Mouse (Mus musculus) stomach, embryonic 15.5 days (tissue): ENCODE measurements at regions not wholly inside any gene's neighbourhood (a gene's known extent, or its start where the extent isn't known, plus 50 kb on each side); places are given as distances from the start of the nearest gene placed in this dataset.

Experiments
- ATAC-seq: fragments of 200-750 bp; cut with Nextera tagmentation; 2 replicates; pipeline ENCODE4 v1.8.0; 2017; ENCODE audit warnings: low read depth, moderate number of reproducible peaks, moderate TSS enrichment; ENCODE audit not compliant: insufficient read depth, low FRiP score
- H3K27ac ChIP-seq: fragments of 300-500 bp; sonication (generic); 2 replicates; pipeline ENCODE4 v1.5.1; 2015; ENCODE audit warnings: mild to moderate bottlenecking, inconsistent platforms
- H3K27me3 ChIP-seq: fragments of 300-500 bp; sonication (generic); replicated peaks from 2 replicates; pipeline ENCODE4 v1.6.1; 2015; ENCODE audit warnings: inconsistent platforms
- H3K36me3 ChIP-seq: fragments of 300-500 bp; sonication (generic); 2 replicates; pipeline ENCODE4 v1.6.1; 2015; ENCODE audit warnings: inconsistent platforms
- H3K4me1 ChIP-seq: fragments of 300-500 bp; sonication (generic); 2 replicates; pipeline ENCODE4 v1.6.1; 2015; ENCODE audit warnings: inconsistent platforms
- H3K4me2 ChIP-seq: fragments of 300-500 bp; sonication (generic); 2 replicates; pipeline ENCODE4 v1.6.1; 2015; ENCODE audit warnings: mild to moderate bottlenecking, inconsistent platforms
- H3K4me3 ChIP-seq: fragments of 300-500 bp; sonication (generic); replicated peaks from 2 replicates; pipeline ENCODE4 v1.5.1; 2015; ENCODE audit warnings: inconsistent platforms
- H3K9ac ChIP-seq: fragments of 300-500 bp; sonication (generic); 2 replicates; pipeline ENCODE4 v1.6.1; 2015; ENCODE audit warnings: inconsistent platforms
- H3K9me3 ChIP-seq: fragments of 300-500 bp; sonication (generic); 2 replicates; pipeline ENCODE4 v1.6.1; 2016; ENCODE audit warnings: inconsistent platforms
- WGBS: fragments of 180-500 bp; shearing (Covaris S2); methylation state at CpG from one replicate; pipeline ENCODE4 v1.1.7; 2015; 5-methylcytosine and 5-hydroxymethylcytosine counted together

DNA sequence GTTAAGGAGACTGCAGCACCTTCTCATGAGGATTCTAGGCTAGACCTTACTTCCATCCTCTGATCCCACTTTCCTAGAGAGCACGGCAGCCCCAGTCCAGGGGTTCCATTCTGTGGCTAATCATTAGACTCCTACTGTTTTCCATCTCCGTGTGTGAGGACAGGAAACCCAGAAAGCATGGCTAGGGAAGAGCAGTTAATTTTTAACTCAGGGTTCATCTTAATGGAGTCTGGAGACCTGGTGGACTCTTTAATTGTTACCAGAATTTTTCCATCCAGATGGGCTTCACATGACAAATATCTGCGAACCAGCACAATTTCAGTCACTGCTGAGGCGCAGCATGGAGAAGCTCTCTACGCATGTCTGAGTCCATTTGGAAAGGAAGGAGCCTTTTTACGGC lies 222.8 kb upstream of the Prdm1 start:
- Histone ChIP-seq H3K4me3 (no peak overlapping the region), H3K4me1 (no peaks in the 10 kb centered on the region), H3K27ac (no peak overlapping the region), H3K27me3 (no peaks in the 10 kb centered on the region), H3K9ac (no peak overlapping the region), H3K4me2 (no peak overlapping the region), H3K36me3 (no peaks in the 10 kb centered on the region), H3K9me3 (no peaks in the 10 kb centered on the region)
- no peak for ATAC-seq
- WGBS, result 87% methylated on average over 6 of the region's 6 CpGs

DNA sequence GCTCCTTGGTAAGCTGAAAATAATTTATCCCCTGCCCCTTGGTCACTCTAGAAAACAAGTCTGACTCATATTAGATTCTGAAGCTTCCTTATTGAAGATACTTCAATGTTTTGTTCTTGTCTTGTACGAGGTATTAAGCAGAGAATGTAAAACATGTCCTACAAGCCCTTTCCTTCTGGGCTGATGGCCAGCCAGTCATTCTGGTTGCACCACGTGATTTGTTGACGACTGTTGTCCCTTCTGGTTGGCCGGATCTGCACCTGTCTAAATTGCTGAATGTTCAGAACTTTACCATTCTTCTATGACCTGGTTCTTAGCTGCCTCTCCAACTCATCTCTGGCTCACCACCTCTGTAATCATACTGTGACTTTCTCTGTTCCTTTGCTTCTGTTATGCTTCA lies 220.9 kb upstream of the Prdm1 start:
- 63% methylated on average over 4 of the region's 4 CpGs for WGBS
- ATAC-seq, result no peak

DNA sequence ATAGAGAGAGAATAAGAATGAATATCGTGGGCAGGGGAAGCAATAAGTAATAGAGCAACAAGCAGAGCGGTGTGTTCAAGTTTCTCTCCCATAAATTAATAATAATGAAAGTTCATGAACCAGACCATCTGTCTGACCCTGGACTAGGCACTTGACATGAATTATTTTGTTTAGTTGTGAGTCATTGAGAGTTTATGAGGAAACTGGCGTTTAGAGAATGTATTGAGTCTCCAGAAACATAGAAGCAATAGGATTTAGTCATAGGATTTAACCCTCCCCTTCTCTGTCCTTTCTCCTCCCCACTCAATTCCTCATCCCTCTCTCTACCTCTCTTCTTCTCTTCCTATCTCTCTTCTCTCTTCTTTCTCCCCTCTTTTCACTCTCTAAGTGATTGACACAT lies 219.1 kb upstream of the Prdm1 start:
- no peaks in the 10 kb centered on the region for H3K27me3 ChIP-seq

More for the DNA sequence above, 220.9 kb upstream of the Prdm1 start:
- Histone ChIP-seq H3K36me3 (no peaks in the 10 kb centered on the region), H3K9ac (no peak overlapping the region), H3K4me3 (no peak overlapping the region), H3K4me1 (no peaks in the 10 kb centered on the region), H3K27ac (no peak overlapping the region), H3K27me3 (no peaks in the 10 kb centered on the region), H3K4me2 (no peak overlapping the region), H3K9me3 (no peaks in the 10 kb centered on the region)

DNA sequence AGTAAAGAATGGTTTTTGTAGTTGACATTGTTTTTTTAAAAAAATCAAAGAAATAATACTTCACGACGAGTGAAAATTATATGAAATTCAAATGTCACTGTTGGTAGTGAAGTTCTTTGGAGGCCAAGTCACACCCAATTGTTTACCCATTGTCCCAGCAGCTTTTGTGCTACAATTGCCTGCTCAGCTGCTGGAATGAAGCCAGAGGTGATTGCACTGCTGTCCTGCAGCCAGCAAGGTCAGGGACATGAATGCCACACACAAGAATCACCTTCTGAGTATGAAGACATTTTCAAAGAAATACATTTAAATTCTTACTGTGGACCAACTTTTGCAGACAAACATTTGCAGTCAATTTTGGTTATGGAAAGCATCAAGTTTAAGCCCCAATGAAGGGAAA lies 215.9 kb upstream of the Prdm1 start:
- ATAC-seq, result no peak
- H3K4me2 ChIP-seq, result no peak overlapping the region
- no peaks in the 10 kb centered on the region for H3K4me1 ChIP-seq
- H3K36me3 ChIP-seq, result no peaks in the 10 kb centered on the region
- no peaks in the 10 kb centered on the region for H3K27me3 ChIP-seq
- no peak overlapping the region for H3K27ac ChIP-seq
- no peaks in the 10 kb centered on the region for H3K9me3 ChIP-seq
- no peak overlapping the region for H3K9ac ChIP-seq
- 76% methylated on average over 2 of the region's 2 CpGs for WGBS
- H3K4me3 ChIP-seq, result no peak overlapping the region

More for the DNA sequence above, 219.1 kb upstream of the Prdm1 start:
- H3K4me2 ChIP-seq, result no peak overlapping the region
- H3K9ac ChIP-seq, result no peak overlapping the region
- H3K9me3 ChIP-seq, result no peaks in the 10 kb centered on the region
- 52% methylated on average over 3 of the region's 3 CpGs for WGBS
- no peak overlapping the region for H3K27ac ChIP-seq
- no peaks in the 10 kb centered on the region for H3K36me3 ChIP-seq
- no peaks in the 10 kb centered on the region for H3K4me1 ChIP-seq
- no peak for ATAC-seq
- H3K4me3 ChIP-seq, result no peak overlapping the region

DNA sequence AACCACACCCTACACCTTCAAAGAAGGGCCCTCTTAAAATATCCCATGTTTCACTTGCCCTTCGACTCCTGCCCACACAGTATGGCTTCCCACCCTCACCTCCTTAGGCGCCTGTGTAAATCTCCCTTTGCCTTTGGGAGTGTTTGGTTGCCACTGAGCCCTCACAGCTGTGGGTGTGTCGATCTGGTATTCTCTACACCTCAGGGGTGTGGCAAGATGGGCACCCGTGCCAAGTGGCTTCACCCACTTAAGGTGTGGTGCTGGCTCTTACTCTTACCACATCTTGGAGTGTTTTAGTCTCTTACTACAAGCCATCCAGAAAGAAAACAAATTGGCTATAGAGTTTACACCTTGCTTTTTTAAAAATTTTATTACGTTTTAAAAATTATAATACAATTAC lies 205.3 kb upstream of the Prdm1 start:
- Histone ChIP-seq H3K9me3 (no peaks in the 10 kb centered on the region), H3K4me3 (no peak overlapping the region), H3K27me3 (no peaks in the 10 kb centered on the region), H3K9ac (no peak overlapping the region), H3K4me2 (no peak overlapping the region), H3K4me1 (no peaks in the 10 kb centered on the region), H3K27ac (no peak overlapping the region), H3K36me3 (no peaks in the 10 kb centered on the region)
- WGBS, result 81% methylated on average over 5 of the region's 5 CpGs
- ATAC-seq, result no peak

DNA sequence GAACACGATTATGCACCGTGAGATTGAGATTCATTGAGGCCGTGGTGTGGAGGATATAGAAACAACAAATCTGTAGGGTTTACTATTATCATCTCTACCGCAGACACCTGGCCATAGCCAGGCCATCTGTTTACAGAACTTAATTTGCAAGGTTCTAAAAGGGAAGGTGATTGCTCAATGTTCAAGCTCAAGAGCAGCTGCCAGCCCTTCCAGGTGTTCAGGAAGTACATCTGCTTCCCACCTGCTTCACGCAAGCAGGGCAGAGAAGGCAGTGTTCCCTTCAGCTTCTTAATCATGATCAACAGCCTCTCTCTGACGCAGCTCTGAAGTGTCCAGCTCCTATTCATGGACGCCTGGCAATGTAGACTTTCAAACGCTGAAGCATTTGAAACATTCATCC lies 202.4 kb upstream of the Prdm1 start:
- Histone ChIP-seq H3K9ac (no peak overlapping the region), H3K4me3 (no peak overlapping the region), H3K36me3 (no peaks in the 10 kb centered on the region), H3K27ac (no peak overlapping the region), H3K27me3 (no peaks in the 10 kb centered on the region), H3K9me3 (no peaks in the 10 kb centered on the region), H3K4me1 (no peaks in the 10 kb centered on the region), H3K4me2 (no peak overlapping the region)
- 67% methylated on average over 8 of the region's 8 CpGs for WGBS
- ATAC-seq, result no peak

DNA sequence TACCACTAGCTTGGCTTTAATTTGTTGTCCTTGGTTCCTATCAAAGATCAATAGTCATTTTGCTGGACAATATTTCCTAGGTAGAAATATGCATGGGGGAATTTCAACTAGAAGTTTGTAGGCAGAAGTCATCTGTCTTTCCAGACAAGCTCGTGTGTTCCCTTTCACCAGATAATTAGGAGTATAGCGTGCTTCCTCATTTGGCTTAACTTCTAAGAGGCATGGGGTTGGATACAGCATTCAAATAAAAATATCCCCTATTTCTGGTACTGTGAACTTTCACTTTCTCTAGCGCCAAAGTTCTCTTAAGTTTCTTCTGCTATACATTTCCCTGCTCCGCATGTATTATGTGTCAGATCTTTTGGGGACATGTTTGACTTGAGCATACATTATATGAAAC lies 200.7 kb upstream of the Prdm1 start:
- Histone ChIP-seq H3K4me3 (no peak overlapping the region), H3K27me3 (no peaks in the 10 kb centered on the region), H3K4me1 (no peaks in the 10 kb centered on the region), H3K9ac (no peak overlapping the region), H3K27ac (no peak overlapping the region), H3K4me2 (no peak overlapping the region), H3K9me3 (no peaks in the 10 kb centered on the region), H3K36me3 (no peaks in the 10 kb centered on the region)
- no peak for ATAC-seq
- WGBS, result 86% methylated on average over 4 of the region's 4 CpGs

DNA sequence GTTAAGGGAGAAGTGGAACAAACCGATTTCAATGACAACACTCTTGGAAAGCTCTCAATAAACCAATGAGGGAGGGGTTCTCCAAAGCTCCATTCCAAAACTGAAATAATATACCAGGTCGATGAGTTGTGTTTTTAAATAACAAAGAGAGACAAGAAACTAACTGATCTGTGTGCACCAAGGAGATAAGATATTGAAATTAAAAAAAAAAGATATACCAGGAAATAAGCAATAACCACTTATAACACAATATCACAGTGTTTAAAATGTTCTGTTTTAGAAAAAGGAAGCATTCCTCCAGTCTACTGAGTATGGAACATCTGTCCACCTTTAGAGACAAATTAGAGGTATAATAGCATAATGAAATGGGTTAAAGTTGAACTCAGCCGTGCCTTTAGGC lies 196.3 kb upstream of the Prdm1 start:
- no peak overlapping the region for H3K9ac ChIP-seq
- no peaks in the 10 kb centered on the region for H3K9me3 ChIP-seq
- H3K4me3 ChIP-seq, result no peak overlapping the region
- no peaks in the 10 kb centered on the region for H3K27me3 ChIP-seq
- H3K36me3 ChIP-seq, result no peaks in the 10 kb centered on the region
- no peaks in the 10 kb centered on the region for H3K4me1 ChIP-seq
- no peak overlapping the region for H3K4me2 ChIP-seq
- H3K27ac ChIP-seq, result no peak overlapping the region
- no peak for ATAC-seq
- WGBS, result 61% methylated on average over 3 of the region's 3 CpGs

DNA sequence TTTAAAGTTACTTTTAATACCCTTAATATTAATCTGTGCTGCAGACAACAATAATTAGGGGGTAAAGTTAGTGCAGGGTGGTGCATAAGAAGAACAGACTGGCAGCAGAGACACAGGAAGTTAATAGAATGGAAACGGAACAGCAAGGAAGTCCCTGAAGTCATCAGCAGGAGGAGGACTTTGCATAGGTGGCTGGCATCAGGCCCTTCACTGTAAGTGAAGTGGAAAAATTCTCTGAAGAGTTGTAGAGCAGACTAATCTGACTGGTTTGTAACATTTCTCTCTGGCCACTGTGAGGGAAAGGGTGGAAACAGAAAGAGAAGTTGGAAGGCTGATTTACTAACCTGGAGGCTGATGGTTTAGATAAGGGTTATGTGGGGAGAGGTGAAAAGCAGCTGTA lies 195.5 kb upstream of the Prdm1 start:
- Histone ChIP-seq H3K9ac (no peak overlapping the region), H3K36me3 (no peaks in the 10 kb centered on the region), H3K27ac (no peak overlapping the region), H3K4me2 (no peak overlapping the region), H3K9me3 (no peaks in the 10 kb centered on the region), H3K4me1 (no peaks in the 10 kb centered on the region), H3K4me3 (no peak overlapping the region), H3K27me3 (no peaks in the 10 kb centered on the region)
- ATAC-seq, result no peak
- 48% methylated on average over 1 of the region's 1 CpGs for WGBS

DNA sequence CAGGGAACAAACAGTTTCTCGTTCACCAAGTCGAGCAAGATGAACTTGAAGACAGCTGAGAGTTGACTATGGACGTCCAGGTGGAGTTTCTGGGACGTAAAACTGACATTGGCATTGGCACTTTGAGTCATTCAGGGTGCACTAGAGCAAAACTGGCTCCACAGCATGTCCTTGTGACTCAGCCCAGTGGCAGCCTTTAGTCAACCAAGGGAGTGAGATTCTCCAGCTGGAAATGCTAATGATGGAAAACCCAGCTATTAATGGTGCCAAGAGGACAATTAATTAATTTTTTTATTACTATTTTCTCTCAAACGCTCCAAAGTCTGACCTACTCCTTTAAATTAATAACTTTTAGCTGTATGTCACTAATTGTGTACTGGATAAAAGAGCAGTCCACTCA lies 195.0 kb upstream of the Prdm1 start:
- H3K27ac ChIP-seq, result no peak overlapping the region
- ATAC-seq, result no peak
- H3K9ac ChIP-seq, result no peak overlapping the region
- H3K4me2 ChIP-seq, result no peak overlapping the region
- no peaks in the 10 kb centered on the region for H3K4me1 ChIP-seq
- H3K36me3 ChIP-seq, result no peaks in the 10 kb centered on the region
- WGBS, result 73% methylated on average over 5 of the region's 5 CpGs
- H3K27me3 ChIP-seq, result no peaks in the 10 kb centered on the region
- no peaks in the 10 kb centered on the region for H3K9me3 ChIP-seq
- no peak overlapping the region for H3K4me3 ChIP-seq

DNA sequence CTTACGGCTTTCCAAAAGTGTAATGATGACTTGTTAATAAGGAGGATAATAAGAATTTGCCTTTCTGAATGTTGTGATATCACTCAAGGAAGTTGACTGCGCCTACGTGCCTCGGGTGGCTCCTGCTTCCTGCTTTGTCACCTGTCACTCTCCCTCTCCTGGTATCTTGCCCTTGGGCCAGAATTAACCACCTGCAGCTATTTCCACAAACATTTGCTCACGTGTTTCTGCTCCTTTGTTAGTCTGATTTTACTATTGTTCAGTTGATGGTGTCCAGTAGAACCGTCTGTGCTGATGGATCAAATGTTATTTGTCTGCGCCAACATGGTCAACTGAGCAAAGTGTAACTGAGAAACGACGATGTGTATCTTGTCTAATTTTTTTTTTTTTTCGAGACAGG lies 193.4 kb upstream of the Prdm1 start:
- no peaks in the 10 kb centered on the region for H3K9me3 ChIP-seq
- no peak for ATAC-seq
- no peak overlapping the region for H3K4me3 ChIP-seq
- no peak overlapping the region for H3K4me2 ChIP-seq
- no peaks in the 10 kb centered on the region for H3K27me3 ChIP-seq
- no peak overlapping the region for H3K27ac ChIP-seq
- H3K9ac ChIP-seq, result no peak overlapping the region
- H3K4me1 ChIP-seq, result no peaks in the 10 kb centered on the region
- H3K36me3 ChIP-seq, result no peaks in the 10 kb centered on the region
- WGBS, result 79% methylated on average over 10 of the region's 10 CpGs

DNA sequence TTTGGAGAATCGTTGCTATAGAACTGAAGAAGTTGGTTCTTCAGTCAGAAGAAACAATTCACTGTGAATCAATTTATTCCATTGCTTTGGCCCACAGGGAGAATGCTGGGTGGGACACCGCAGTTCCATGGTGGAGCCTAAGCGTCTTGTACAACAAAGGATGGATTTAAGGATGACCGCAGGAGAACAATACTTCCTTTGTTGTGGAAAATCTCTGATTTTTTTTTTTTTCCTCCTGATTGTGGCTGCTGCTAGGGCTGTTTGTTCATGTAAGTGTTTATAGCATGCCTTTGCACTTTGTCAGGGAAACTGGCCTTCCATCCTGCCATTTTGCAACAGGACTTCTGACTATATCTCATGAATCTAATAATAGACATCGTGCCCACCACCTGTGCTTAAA lies 188.3 kb upstream of the Prdm1 start:
- no peaks in the 10 kb centered on the region for H3K27me3 ChIP-seq
- no peak for ATAC-seq

DNA sequence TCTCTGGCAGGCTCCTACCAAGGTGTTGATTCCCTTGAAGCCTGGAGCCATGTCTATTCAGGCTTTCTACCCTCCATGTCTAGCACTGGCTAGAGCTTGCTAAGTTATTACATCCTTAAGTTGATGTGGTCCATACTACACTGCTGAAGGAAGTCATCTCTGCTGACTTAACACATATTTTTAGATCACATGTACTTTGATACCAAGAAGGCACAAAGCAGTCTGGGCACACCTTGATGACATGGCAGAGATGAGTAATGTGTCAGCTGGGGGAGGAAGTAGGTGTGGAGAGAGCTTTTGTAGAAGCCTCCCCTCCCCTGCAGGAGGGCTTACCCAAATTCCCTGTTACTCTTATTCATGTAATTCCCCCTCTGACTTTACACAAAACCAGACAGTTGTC lies 187.6 kb upstream of the Prdm1 start:
- ATAC-seq, result no peak
- no peaks in the 10 kb centered on the region for H3K27me3 ChIP-seq

More for the DNA sequence above, 188.3 kb upstream of the Prdm1 start:
- WGBS, result 88% methylated on average over 5 of the region's 5 CpGs
- Histone ChIP-seq H3K9ac (no peak overlapping the region), H3K4me1 (no peaks in the 10 kb centered on the region), H3K9me3 (no peaks in the 10 kb centered on the region), H3K4me2 (no peak overlapping the region), H3K36me3 (no peaks in the 10 kb centered on the region), H3K4me3 (no peak overlapping the region), H3K27ac (no peak overlapping the region)

More for the DNA sequence above, 187.6 kb upstream of the Prdm1 start:
- H3K9me3 ChIP-seq, result no peaks in the 10 kb centered on the region
- H3K36me3 ChIP-seq, result no peaks in the 10 kb centered on the region
- no peak overlapping the region for H3K4me3 ChIP-seq
- H3K4me2 ChIP-seq, result no peak overlapping the region
- H3K9ac ChIP-seq, result no peak overlapping the region
- H3K27ac ChIP-seq, result no peak overlapping the region; the same call in 1 of the 2 replicates
- no peaks in the 10 kb centered on the region for H3K4me1 ChIP-seq
